Mouse (Mus musculus) E14TG2a.4 (cell line): ENCODE results near the gene Pcnt.

ENCODE experiments used
- CTCF ChIP-seq: conservative IDR thresholded peaks from 2 replicates; pipeline ENCODE4 v1.5.1; 2014; ENCODE audit warnings: low read length
- NANOG ChIP-seq: IDR thresholded peaks from 2 replicates; pipeline ENCODE4 v1.6.1; 2014; ENCODE audit warnings: borderline replicate concordance, low read length, mixed read lengths
- POU5F1 ChIP-seq: IDR thresholded peaks from 2 replicates; pipeline ENCODE4 v1.6.1; 2014; ENCODE audit warnings: low read length, borderline replicate concordance

DNA sequence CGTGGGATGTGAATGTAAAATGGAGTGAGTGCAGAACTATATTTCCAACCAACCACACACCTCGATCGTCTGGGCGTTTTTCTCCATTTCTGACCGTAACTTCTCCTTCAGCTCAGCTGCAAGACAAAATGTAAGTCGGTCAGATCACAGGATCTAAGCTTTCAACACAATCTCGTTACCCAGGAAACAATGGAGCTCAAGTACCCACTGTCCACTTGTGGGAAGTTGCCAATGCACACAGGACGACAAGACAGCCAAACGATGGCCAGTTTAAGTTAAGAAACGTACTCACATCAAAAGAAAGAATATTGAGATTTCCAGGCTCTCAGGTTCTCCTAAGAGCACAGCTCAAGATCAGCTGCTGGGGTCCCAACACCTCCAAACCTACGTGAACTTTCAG is 8.7 kb downstream of the Pcnt start:
- TF ChIP-seq CTCF (no peak), NANOG (no peak), POU5F1 (no peak)
